Mouse (Mus musculus): Measurements from ENCODE around the gene Snapc4.

DNA sequence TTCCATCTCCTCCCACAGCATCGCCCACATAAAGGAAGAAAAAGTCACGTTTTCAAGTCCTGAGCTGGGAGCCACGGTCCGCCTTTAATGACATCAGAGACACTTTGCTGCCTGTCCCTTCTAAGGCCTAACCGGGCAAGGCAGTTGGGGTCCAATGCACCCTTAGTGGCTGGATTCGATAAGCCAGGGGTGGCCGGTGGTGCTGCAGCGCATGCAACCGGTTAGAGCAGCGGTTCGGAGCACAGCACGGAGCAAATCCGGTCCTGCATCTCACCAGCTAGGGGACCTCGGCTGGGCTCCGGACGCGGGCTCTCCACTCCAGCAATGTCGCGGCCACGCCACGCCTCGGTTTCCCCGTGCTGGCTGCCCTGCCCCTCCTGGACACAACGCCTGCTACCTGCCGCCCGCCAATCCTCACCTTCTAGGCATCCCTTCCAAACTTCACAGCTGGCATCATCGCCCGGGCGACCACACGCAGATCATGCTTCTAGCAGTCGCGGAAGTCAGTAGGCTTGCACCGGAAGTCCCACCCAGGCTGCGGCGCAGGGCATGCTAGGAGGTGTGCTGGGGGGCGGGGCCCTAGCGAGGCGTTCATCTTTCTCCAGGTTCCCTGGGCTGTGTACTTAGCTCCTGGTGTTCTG, at the start of gene Snapc4:
- TF ChIP-seq CTCF (IDR thresholded peaks at IDR 0.05; ENCODE audit: insufficient read depth, low read depth, low read length) (no peak), POLR2A (IDR thresholded peaks at IDR 0.05; ENCODE audit: insufficient read depth, low read depth, low read length) (no peak)

Measured in olfactory bulb, adult 2 months (tissue).